Mouse (Mus musculus) stomach, embryonic 14.5 days (tissue): ENCODE results near the gene Pdcd11. TPM values are rescaled to one million over a fixed set of nuclear protein-coding genes. Genes with fewer than 3 reads are reported as not detected.

Source experiments
- ATAC-seq: fragments of 200-750 bp; cut with Nextera tagmentation; 2 replicates; pipeline ENCODE4 v1.8.0; 2017; ENCODE audit warnings: low read depth, moderate TSS enrichment; ENCODE audit not compliant: insufficient number of reproducible peaks, insufficient read depth, low FRiP score
- H3K27ac ChIP-seq: fragments of 300-500 bp; sonication (generic); 2 replicates; pipeline ENCODE4 v1.5.1; 2014; ENCODE audit warnings: mild to moderate bottlenecking, low read length, moderate library complexity, mixed read lengths
- H3K27me3 ChIP-seq: fragments of 300-500 bp; sonication (generic); 2 replicates; pipeline ENCODE4 v1.6.1; 2014; ENCODE audit warnings: low read length, control low read depth, mixed read lengths; ENCODE audit not compliant: control insufficient read depth, insufficient read depth
- H3K36me3 ChIP-seq: fragments of 300-500 bp; sonication (generic); 2 replicates; pipeline ENCODE4 v1.6.1; 2014; ENCODE audit warnings: mild to moderate bottlenecking, control low read depth, low read length, moderate library complexity, mixed read lengths; ENCODE audit not compliant: control insufficient read depth, insufficient read depth
- H3K4me1 ChIP-seq: fragments of 300-500 bp; sonication (generic); 2 replicates; pipeline ENCODE4 v1.6.1; 2014; ENCODE audit warnings: low read length, control low read depth, mixed read lengths; ENCODE audit not compliant: control insufficient read depth, insufficient read depth
- H3K4me2 ChIP-seq: fragments of 300-500 bp; sonication (generic); replicated peaks from 2 replicates; pipeline ENCODE4 v1.6.1; 2014; ENCODE audit warnings: low read depth, low read length, control low read depth
- H3K4me3 ChIP-seq: fragments of 300-500 bp; sonication (generic); 2 replicates; pipeline ENCODE4 v1.5.1; 2014; ENCODE audit warnings: low read depth, low read length, control low read depth
- H3K9ac ChIP-seq: fragments of 300-500 bp; sonication (generic); replicated peaks from 2 replicates; pipeline ENCODE4 v1.6.1; 2014; ENCODE audit warnings: low read depth, mild to moderate bottlenecking, control low read depth, low read length, moderate library complexity, mixed read lengths
- H3K9me3 ChIP-seq: fragments of 300-500 bp; sonication (generic); 2 replicates; pipeline ENCODE4 v1.6.1; 2016; ENCODE audit warnings: low read depth, low read length, control low read depth; ENCODE audit not compliant: control insufficient read depth
- WGBS: fragments of 180-500 bp; shearing (Covaris S2); extraction: QIAGEN DNeasy Blood & Tissue Kit; methylation state at CpG from one replicate; pipeline ENCODE4 v1.1.7; 2014; 5-methylcytosine and 5-hydroxymethylcytosine counted together
- polyA plus RNA-seq: library from polyadenylated mRNA; unstranded; fragments of >200 nt; fragmentation: Nextera tagmentation; extraction: Ambion mirVana; gene quantifications from 2 replicates; pipeline ENCODE4 v1.2.1, GENCODE M21; 2014

Pdcd11 gene
- polyA plus RNA-seq, 1 experiment from 2014 or later, result 10.0 TPM

- no peaks in the 10 kb centered on the region for H3K9me3 ChIP-seq
- peak overlapping the region; percentile 46 for H3K4me2 ChIP-seq
- no peaks in the 10 kb centered on the region for H3K36me3 ChIP-seq
- H3K4me3 ChIP-seq, result 0 out of 2 replicates have a peak overlapping the region, but pooled peaks have one; percentile 23
- no peak overlapping the region for H3K9ac ChIP-seq
- 28% methylated on average over 32 of the region's 32 CpGs for WGBS
- H3K27ac ChIP-seq, result no peak overlapping the region
- no peaks in the 10 kb centered on the region for H3K27me3 ChIP-seq
- no peak for ATAC-seq
- H3K4me1 ChIP-seq, result no peaks in the 10 kb centered on the region
Observed at GRCm38 (mm10) chr19:47151332-47152061, 60.9 kb downstream of the Pdcd11 start.

- ATAC-seq, result no peak
- no peak overlapping the region for H3K27ac ChIP-seq
- no peaks in the 10 kb centered on the region for H3K36me3 ChIP-seq
- H3K4me3 ChIP-seq, result 0 out of 2 replicates have a peak overlapping the region, but pooled peaks have one; percentile 23
- no peaks in the 10 kb centered on the region for H3K27me3 ChIP-seq
- 66% methylated on average over 12 of the region's 12 CpGs for WGBS
- H3K4me2 ChIP-seq, result peak overlapping the region; percentile 46
- H3K9ac ChIP-seq, result no peak overlapping the region
- no peaks in the 10 kb centered on the region for H3K9me3 ChIP-seq
- H3K4me1 ChIP-seq, result no peaks in the 10 kb centered on the region
Observed at GRCm38 (mm10) chr19:47152062-47152369, 61.4 kb downstream of the Pdcd11 start.

GRCm38 (mm10) chr19:47153767-47154166 lies 63.2 kb downstream of the Pdcd11 start:
- no peaks in the 10 kb centered on the region for H3K9me3 ChIP-seq
- H3K27me3 ChIP-seq, result no peaks in the 10 kb centered on the region
- ATAC-seq, result no peak
- no peak overlapping the region for H3K27ac ChIP-seq
- no peak overlapping the region for H3K4me3 ChIP-seq
- H3K4me2 ChIP-seq, result no peak overlapping the region
- H3K36me3 ChIP-seq, result no peaks in the 10 kb centered on the region
- H3K4me1 ChIP-seq, result no peaks in the 10 kb centered on the region
- H3K9ac ChIP-seq, result no peak overlapping the region
- WGBS, result 91% methylated on average over 7 of the region's 7 CpGs

GRCm38 (mm10) chr19:47157664-47158063 lies 67.1 kb downstream of the Pdcd11 start, which contains the start of gene Calhm3:
TSS of gene Calhm3 (minus strand) at chr19:47157764.
- Histone ChIP-seq H3K9me3 (no peaks in the 10 kb centered on the region), H3K27me3 (no peaks in the 10 kb centered on the region), H3K27ac (no peak within 1 kb of the TSS), H3K9ac (no peak within 1 kb of the TSS), H3K4me1 (no peaks in the 10 kb centered on the region), H3K4me3 (no peak within 1 kb of the TSS), H3K4me2 (no peak within 1 kb of the TSS), H3K36me3 (no peaks in the 10 kb centered on the region)
- ATAC-seq, result no peak
- 83% methylated on average over 11 of the region's 11 CpGs for WGBS

- no peak overlapping the region for H3K9ac ChIP-seq
- WGBS, result 65% methylated on average over 4 of the region's 4 CpGs
- no peaks in the 10 kb centered on the region for H3K9me3 ChIP-seq
- H3K4me3 ChIP-seq, result no peak overlapping the region
- H3K4me1 ChIP-seq, result no peaks in the 10 kb centered on the region
- H3K27ac ChIP-seq, result no peak overlapping the region
- H3K27me3 ChIP-seq, result no peaks in the 10 kb centered on the region
- ATAC-seq, result no peak
- no peak overlapping the region for H3K4me2 ChIP-seq
- H3K36me3 ChIP-seq, result no peaks in the 10 kb centered on the region
Observed at GRCm38 (mm10) chr19:47161669-47162068, 71.1 kb downstream of the Pdcd11 start.

GRCm38 (mm10) chr19:47163176-47163744 lies 72.7 kb downstream of the Pdcd11 start:
- no peaks in the 10 kb centered on the region for H3K9me3 ChIP-seq
- H3K4me1 ChIP-seq, result 0 out of 2 replicates have a peak, but pooled peaks cover 3% of the 10 kb centered on the region
- no peaks in the 10 kb centered on the region for H3K27me3 ChIP-seq
- WGBS, result 92% methylated on average over 6 of the region's 6 CpGs
- no peak overlapping the region for H3K27ac ChIP-seq
- no peak for ATAC-seq
- no peak overlapping the region for H3K9ac ChIP-seq
- no peaks in the 10 kb centered on the region for H3K36me3 ChIP-seq
- no peak overlapping the region for H3K4me2 ChIP-seq
- no peak overlapping the region for H3K4me3 ChIP-seq

- 33% methylated on average over 3 of the region's 3 CpGs for WGBS
- H3K4me2 ChIP-seq, result no peak overlapping the region
- H3K36me3 ChIP-seq, result no peaks in the 10 kb centered on the region
- no peaks in the 10 kb centered on the region for H3K9me3 ChIP-seq
- H3K9ac ChIP-seq, result no peak overlapping the region
- ATAC-seq, result no peak
- H3K4me3 ChIP-seq, result no peak overlapping the region
- no peak overlapping the region for H3K27ac ChIP-seq
- H3K27me3 ChIP-seq, result no peaks in the 10 kb centered on the region
- H3K4me1 ChIP-seq, result 0 out of 2 replicates have a peak, but pooled peaks cover 3% of the 10 kb centered on the region
Observed at GRCm38 (mm10) chr19:47166758-47167157, 76.2 kb downstream of the Pdcd11 start.

- ATAC-seq, result no peak
- Histone ChIP-seq H3K9ac (no peak overlapping the region), H3K9me3 (no peaks in the 10 kb centered on the region), H3K36me3 (no peaks in the 10 kb centered on the region), H3K4me2 (0 out of 2 replicates have a peak overlapping the region, but pooled peaks have one; percentile 33), H3K4me3 (no peak overlapping the region), H3K4me1 (0 out of 2 replicates have a peak, but pooled peaks cover 3% of the 10 kb centered on the region), H3K27ac (no peak overlapping the region), H3K27me3 (no peaks in the 10 kb centered on the region)
- WGBS, result 51% methylated on average over 7 of the region's 7 CpGs
Observed at GRCm38 (mm10) chr19:47167617-47168214, 77.1 kb downstream of the Pdcd11 start.
